Mouse (Mus musculus) 3T3-L1 (cell line): ENCODE data around the gene Nlrp1b.

Experiments used
- DNase-seq: peaks from one replicate; pipeline ENCODE4 v3.0.0-alpha.2; 2015; ENCODE audit warnings: low read depth, low spot score

Gene Nlrp1b

GRCm38 (mm10) chr11:71230684-71231480 lies at the start of gene Nlrp1b:
Gene Nlrp1b (minus strand): TSS chr11:71230733.
- DNase-seq = no peak

- no peak for DNase-seq
These were observed 30.5 kb upstream of the Nlrp1b start for GRCm38 (mm10) chr11:71261036-71261435.

GRCm38 (mm10) chr11:71251333-71251732 lies 20.8 kb upstream of the Nlrp1b start:
- no peak for DNase-seq

- no peak for DNase-seq
These were observed 5.9 kb downstream of the Nlrp1b start for GRCm38 (mm10) chr11:71224614-71225013.

- no peak for DNase-seq
These were observed 27.8 kb downstream of the Nlrp1b start for GRCm38 (mm10) chr11:71202703-71203102.

GRCm38 (mm10) chr11:71199349-71199748 lies 31.2 kb downstream of the Nlrp1b start:
- no peak for DNase-seq

GRCm38 (mm10) chr11:71169633-71170032 lies 60.9 kb downstream of the Nlrp1b start:
- DNase-seq = no peak

GRCm38 (mm10) chr11:71164139-71164538 lies 66.4 kb downstream of the Nlrp1b start:
- DNase-seq = no peak

- no peak for DNase-seq
These were observed 70.9 kb downstream of the Nlrp1b start for GRCm38 (mm10) chr11:71159439-71160136.

GRCm38 (mm10) chr11:71155272-71155671 lies 75.3 kb downstream of the Nlrp1b start:
- peak; percentile 71 for DNase-seq

GRCm38 (mm10) chr11:71144661-71145060 lies 85.9 kb downstream of the Nlrp1b start, which contains the start of gene Nlrp1a:
Gene Nlrp1a (minus strand): TSS chr11:71144704.
- DNase-seq = no peak

- DNase-seq = no peak
These were observed 88.5 kb downstream of the Nlrp1b start for GRCm38 (mm10) chr11:71142031-71142430.

GRCm38 (mm10) chr11:71107128-71107527 lies 123.4 kb downstream of the Nlrp1b start:
- no peak for DNase-seq

- DNase-seq = no peak
These were observed 124.1 kb downstream of the Nlrp1b start for GRCm38 (mm10) chr11:71106261-71107021.

GRCm38 (mm10) chr11:71103931-71104330 lies 126.6 kb downstream of the Nlrp1b start:
- no peak for DNase-seq
